Mouse (Mus musculus) right cerebral cortex, postnatal 36 days (tissue): ENCODE data around the gene Kcnip2.
"Not testable (repeated sequence)": the region's sequence is repeated elsewhere in the genome, so short reads cannot be mapped to it uniquely, and the experiment has no call there.

Source experiments
- DNase-seq, 2 experiments: peaks; one replicate each; pipeline ENCODE4 v3.0.0; 2022; ENCODE audit warnings: low spot score in 2 of 2, mixed read lengths in 1 of 2

The Kcnip2 gene

DNA sequence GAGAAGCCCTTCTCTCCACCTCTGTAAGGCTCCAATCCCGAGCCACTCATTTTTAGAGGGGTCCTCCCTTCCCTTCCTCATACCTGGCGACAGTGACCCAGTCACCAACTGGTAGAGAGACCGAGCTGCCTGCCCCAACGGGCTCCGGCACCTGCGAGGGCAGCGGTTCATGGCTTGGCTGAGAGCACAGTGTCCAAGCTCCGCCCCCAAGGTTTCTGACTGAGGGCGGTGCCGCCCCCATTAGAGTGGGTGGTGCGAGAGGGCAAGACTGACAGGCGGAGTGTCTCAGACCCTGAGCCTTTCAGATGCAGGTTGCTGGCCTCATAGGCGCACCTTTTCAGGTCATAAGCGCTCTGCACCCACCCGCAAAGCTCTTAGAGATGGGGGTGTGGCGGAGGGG lies 3.7 kb downstream of the Kcnip2 start:
- no peak for DNase-seq

DNA sequence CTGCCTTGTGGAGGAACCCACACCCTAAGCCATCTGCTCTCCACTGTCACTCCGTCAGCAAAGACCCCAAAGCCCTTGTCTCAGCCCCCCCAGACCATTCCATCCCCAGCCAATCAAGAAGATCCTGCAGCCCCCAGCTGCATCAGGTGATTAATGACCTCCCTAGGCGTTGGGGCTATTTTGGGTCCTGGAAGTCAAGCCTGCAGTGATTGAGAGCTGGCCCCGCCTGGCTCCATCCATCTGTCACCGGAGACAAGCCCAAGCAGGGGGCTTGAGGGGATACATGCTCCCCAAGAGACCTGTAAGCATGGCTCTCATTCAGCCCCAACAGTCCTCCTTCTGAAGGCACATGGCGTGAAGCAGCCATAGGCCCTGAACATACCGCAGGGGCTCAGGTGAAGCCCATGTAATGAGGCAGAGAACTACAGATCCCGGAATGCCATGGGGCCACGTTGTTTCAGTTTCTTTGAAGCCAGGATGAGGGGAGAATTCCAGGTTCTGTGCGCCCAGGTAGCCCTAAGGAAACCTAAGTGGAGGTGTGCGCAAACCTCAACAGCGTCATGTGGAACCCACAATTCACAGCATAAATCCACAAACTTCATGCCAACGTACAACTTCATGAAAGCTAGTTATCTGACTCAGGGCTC lies 4.7 kb downstream of the Kcnip2 start:
- no peak for DNase-seq

DNA sequence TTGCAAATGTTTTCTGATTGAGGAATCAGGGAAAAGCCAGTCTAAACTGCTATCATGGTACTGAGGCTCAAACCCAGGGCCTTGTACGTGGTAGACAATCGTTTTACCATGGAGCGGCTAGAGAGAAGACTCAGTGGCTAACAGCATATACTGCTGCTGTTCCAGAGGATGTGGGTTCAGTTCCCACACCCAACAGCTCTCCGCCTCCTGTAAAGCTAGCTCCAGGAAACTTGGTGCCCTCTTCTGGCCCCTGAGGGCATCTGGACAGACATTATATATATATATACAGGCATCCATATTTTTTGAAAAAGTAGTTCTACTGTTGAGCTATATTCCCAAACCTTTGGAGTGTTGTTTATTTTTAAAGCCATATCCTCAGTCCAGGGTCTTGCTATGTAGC lies 8.1 kb downstream of the Kcnip2 start:
- DNase-seq = no peak

DNA sequence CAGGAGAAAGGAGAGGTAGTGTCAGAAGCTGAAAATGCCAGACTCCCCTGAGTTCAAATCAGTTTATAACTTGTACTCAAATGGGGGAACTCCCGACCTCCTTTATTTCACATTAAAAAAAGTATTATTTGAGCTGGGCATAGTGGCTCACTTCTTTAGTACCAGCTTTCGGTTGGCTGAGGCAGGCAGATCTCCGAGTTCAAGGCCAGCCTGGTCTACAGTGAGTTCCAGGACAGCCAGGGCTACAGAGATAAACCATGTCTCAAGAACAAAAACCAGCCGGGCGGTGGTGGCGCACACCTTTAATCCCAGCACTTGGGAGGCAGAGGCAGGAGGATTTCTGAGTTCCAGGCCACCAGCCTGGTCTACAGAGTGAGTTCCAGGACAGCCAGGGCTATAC lies 10.0 kb downstream of the Kcnip2 start:
- DNase-seq = not testable (repeated sequence)

DNA sequence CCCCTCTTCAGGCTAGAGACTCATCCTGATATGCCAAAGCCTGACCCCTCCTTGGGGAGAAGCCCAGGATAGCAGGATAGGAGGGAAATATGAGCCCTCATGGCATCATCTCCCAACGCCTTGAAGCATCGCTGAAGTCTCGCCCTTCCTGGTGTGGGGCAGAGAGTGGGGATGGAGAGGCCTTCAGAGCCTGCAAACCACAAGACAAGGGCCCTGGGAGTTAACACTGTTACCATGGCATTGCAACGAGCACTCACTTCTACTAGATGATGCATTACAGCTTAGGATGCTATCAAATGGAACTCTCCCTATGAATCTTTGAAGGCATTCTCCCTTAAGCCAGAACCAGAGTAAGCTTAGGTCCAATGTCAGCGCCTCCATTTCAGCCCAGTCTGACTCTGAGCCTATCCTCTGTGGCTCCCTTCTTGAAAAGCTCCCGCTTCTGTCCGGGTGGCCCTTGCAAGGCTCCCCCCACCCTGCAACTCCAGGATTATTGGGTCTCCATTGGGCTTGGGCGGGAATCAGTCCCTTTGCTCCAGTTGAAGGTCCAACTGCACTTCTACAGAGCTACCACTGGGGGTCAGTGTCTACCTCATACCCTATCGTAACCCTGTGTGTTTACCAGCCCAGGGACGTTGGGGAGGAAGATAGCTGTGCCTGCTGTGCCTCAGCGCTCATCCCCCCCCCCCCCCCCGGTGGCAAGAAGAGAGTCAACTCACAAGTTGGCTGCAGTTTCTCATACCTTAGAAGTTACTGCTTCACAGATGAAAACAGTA lies 11.1 kb downstream of the Kcnip2 start:
- DNase-seq = no peak

DNA sequence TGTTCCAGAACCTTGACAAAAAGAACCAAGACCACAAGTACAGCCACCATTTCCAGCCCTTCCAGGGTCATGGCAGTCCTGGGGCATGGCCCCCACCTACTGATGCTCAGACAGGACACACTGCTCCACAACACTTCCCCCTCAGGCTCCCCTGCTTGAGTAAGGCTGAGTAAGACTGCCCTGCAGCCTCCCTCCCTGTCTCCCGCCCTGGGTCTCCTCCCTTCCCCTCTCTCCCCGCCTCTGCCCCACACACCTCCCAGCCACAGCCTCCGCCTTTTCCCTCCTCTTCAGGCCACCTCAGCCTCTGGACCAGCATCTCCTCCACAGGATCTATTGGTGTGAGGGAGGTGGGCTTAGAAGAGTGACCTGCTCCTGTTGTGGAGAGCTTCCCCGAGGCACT lies 12.5 kb downstream of the Kcnip2 start:
- DNase-seq = no peak

DNA sequence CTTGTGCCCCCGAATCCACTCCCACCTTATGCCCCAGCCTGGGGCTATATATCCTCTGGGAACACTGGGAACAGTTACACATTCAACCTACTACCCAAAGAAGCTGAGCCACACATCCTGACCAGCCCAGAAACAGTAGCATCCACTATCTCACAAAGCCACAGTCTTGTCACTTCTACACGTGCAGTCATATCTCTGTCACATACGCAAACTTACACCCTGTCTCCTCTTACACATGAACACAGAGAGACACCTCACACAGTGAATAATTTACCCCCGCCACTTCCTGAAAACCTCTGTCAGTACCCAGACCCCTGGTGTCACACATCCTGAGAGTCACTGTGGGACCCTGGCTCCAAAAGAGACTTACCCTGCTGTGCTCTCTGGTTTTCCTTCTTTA lies 13.2 kb downstream of the Kcnip2 start:
- DNase-seq = no peak

DNA sequence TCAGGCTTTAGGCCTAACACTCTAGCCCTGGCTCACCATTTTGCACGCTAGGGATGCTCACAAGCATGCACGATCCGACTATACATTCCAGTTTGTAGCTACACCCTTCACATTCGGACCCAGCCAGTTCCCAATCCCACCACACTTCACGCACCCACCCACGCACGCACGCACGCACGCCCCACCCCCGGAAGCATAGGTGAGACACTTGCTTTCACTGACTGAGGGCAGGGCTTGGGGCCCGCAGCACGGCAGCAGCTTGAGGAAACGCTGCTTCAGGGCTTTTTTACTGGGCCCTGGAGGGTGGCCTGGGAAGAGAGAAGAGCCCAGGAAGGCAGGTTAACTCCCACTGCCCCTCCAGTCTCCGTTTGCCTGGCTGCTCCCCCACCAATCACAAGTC lies 19.0 kb downstream of the Kcnip2 start:
- DNase-seq = no peak

DNA sequence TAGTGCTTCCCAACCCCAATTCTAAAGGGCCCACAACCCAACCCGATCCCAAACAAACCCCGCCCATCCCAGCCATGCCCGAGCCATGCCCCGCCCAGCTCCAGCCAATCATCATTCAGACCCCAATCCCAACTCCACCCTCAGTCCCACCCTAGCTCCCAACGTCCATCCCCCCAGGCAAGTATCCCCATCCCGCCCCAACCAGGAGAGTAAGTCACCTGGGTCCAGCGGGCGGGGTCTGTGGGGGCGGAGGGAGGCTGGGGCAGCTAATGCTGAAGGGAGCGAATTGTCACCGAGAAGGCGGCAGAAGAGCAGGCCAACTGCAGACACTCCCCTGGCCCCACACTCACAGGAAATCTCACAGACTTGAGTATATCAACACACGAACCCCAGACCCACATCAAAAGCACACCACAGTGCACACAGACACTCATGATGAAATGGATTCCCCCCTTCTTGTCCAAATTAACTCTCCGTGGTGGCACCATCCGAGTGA lies 19.8 kb downstream of the Kcnip2 start:
- DNase-seq = no peak

DNA sequence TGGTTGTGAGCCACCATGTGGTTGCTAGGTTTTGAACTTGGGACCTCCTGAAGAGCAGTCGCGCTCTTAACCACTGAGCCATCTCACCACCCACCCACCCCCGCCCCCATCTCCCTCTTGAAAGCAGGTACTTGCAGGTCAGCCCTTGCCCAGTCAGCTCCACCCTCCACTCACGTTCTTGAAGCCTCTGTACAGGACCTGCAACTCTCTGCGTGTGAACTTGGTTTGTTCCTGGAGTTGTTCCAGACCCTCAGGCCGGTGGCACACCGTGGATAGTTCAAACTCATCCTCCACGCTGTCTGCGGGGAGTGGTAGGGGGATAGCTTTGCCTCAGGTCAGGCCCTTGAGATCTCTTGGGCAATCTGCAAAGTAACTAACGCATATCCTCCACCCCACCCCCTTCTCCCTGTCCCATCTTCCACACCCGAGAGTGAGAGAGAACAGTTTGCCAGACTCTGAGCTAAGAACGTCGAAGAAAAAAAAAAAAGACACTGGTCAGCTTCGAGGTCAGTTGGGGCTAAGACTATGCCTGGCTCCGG lies 20.4 kb downstream of the Kcnip2 start:
- no peak for DNase-seq

DNA sequence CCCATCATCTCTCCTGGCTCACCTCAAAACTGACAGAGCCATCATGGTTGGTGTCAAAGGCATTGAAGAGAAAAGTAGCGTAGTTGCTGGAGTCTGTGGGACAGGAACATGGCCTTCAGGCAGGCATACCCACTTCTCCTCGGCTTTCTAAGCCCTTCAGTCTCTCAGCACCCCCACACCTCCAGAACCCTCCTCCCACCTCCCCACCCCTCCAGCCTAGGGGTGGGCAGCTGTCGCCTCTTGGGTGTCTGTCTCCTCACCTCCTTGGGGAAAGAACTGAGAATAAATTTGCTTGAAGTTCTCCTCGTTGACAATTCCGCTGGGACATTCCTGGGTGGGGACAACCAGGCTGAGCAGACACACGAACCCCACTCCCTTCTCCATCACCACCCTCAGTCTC lies 21.1 kb downstream of the Kcnip2 start:
- no peak for DNase-seq

DNA sequence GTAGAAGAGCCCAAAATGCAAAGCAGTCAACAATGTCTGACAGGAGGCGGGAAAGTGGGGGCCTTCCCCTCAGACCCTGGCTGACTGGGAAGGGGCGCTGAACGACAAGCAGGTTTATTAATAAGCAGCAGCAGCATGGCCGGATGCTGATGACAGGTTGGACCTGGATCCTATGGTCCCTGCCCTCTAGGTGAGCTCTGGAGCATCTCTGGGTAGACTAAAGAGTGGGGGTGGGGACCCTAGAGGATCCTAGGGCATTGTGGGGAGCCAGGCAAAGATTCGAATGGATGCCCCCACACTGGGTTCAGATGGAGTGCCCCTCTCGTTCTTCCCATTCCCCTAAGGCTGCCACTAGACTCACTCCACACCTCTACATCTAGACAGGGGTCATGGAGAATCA lies 23.5 kb downstream of the Kcnip2 start:
- DNase-seq = no peak

DNA sequence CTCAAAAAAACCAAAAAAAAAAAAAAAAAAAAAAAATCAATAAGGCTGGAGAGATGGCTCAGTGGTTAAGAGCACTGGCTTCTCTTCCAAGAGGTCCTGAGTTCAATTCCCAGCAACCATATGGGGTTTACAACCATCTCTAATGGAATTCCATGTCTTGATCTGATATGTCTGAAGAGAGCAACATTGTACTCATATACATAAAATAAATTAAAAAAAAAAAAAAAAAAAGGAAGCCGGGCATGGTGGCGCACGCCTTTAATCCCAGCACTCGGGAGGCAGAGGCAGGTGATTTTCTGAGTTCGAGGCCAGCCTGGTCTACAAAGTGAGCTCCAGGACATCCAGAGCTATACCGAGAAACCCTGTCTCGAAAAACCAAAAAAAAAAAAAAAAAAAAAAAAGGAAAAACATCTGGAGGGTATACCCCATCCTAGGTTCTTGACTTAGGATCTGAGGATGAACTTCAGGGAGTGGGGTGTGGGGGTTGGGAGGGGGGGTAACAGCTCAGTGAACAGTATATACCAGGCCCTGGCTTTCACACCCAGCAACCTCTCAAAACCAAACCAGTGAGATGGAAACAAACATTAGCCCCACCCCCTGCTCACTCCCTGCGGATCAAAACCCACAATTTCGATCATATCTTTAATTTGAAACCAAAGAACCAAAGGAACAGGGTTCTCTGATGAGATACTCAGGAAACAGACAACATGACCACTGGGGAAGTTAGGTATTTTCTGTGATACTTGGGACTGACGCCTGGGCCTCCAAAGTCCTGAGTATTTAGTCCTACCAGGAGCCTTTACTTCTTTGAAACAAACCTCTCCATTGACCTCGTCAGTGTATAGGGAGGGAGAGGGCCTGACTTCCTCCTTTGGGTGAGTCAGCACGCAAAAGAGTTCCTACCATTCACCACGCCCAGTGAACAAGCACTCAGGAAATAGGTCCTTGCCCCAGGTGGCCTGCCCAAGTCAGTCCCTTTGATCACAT lies 25.7 kb downstream of the Kcnip2 start:
- DNase-seq = no peak

DNA sequence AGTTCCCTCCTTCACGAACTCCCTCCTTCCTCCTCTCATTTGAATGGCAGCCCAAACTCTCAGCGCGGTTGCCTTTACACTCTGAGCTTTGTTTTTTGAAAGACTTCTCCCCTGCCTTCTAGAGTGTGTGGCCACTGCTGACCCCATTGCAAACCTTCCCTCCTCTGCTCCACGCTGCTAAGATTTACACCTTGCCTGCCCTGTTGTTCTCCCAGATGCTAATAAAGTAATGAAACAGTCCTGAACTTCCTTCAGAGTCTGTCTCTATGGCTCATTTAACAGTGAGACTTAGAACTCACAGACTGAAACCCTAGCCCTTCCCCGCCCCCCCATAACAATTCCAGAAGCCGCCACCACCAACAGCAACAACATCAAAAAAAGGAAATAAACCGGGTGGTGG lies 26.5 kb downstream of the Kcnip2 start:
- no peak for DNase-seq

DNA sequence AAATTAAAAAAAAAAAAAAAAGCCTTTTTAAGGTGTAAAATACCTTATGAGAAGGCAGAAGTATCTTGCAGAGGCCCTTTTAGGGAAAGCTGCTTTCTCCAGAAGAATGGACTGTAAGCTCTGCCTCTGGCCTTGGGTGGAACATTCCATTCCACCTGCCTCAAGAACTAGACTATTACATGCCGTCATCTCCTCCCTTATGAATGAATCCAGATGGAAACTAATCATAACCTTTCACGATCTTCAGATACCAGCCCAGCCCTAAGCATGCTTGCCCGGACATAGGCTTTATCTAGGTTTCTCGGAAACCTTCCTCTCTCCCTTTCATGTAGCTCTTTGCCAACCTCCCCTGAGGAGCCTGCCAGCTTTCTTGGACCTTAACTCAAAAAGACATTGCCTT lies 27.5 kb downstream of the Kcnip2 start:
- DNase-seq = no peak

DNA sequence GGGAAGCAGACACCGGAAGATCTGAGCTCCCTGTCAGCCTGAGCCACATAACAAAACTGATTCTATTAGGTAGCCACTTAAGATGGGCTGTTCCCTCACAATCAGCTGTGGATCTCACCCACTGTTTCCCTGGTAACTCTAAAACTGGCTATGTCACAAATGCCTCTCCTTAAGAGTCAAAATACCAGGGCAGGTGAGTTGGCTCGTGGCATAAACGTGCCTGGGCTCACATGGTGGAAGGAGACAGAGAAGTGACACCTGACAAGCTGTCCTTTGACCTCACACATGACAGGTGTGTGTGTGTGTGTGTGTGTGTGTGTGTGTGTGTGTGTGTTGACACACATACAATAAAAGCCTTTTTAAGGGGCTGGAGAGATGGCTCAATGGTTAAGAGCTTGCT lies 28.4 kb downstream of the Kcnip2 start:
- no peak for DNase-seq

DNA sequence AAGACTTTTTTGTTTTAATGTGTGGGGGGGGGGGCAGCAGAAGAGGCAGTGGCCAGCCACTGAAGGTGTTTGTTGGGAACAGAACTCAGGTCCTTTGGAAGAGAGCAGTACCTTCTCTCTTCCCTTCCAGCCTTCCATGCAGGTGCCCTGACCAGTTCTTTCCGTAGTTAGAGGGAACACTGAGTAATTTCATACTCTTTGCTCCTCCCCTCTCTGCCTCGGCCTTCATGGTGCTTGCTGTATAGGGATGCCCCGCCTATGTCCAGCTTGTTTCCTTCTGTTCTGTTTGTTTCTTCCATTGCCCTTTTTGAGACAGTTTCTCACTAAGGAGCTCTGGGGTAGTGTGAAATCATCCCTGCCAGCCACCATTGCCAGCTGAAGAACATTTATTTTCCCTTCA lies 30.4 kb downstream of the Kcnip2 start:
- no peak for DNase-seq

DNA sequence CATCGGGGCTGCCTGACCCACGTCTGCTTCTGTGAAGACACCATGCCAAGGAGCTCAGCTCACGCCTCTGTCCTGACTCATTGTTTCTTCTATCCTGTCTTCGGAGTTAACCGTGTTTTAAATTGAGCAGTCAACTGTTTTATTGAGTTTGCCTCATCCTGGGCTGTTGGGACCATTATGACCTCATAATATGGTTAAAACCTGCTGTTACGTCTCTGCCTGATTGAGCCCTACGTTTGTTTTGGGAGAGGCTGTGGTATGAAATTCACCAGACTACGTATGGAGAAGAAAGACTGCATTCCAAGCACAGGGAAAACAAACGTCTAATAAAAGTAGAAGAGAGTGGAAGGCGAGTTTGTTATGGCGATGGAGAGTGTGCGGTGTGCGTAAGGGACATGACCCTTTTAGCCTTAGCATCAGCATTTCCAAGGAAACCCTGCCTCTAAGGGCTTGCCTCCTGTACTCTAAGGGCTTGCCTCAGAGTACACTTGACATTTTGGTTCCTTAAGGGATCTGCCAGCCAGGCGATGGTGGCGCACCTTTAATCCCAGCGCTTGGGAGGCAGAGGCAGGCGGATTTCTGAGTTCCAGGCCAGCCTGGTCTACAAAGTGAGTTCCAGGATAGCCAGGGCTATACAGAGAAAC lies 31.8 kb downstream of the Kcnip2 start:
- DNase-seq = no peak

DNA sequence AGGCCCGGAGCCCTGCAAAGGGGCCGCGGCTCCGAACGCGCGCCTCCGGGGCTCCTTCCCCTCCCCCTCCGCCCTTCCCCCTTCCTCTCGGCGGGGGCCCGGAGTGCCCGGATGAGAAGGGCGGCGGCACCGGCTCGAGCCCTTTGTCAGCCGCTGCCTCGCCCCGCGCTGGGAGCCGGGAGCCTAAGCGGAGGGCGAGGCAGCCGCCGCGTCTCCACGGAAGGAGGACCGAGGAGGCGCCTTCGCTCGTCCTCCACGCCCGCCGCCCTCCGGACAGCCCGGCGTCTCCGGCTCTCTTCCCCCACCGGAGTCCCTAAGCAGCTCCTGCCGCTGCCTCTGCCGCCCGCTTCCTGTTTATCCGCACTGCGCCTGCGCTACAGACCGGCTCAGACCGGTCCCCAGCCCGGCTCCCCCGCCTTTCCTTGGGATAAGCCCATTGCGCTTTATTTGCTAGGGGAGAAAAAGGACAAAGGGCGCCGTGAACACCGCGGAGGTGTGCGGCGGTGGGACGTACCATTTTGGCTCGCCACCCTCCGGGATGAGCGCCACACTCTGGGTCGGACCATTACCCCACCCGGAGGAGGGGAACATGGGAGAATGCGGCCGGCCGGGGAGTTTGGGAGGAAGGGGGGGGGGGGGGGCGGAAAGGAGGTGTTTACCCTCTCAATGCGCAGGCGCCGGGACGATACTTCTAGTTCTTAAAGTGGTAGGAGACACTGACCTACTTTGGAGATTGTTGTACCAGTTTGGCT lies 32.5 kb downstream of the Kcnip2 start, which contains the start of gene Mgea5:
TSS of gene Mgea5 (minus strand) at position 657 of the 752 bp plus-strand sequence.
- DNase-seq = peak; percentile 95 to 96

DNA sequence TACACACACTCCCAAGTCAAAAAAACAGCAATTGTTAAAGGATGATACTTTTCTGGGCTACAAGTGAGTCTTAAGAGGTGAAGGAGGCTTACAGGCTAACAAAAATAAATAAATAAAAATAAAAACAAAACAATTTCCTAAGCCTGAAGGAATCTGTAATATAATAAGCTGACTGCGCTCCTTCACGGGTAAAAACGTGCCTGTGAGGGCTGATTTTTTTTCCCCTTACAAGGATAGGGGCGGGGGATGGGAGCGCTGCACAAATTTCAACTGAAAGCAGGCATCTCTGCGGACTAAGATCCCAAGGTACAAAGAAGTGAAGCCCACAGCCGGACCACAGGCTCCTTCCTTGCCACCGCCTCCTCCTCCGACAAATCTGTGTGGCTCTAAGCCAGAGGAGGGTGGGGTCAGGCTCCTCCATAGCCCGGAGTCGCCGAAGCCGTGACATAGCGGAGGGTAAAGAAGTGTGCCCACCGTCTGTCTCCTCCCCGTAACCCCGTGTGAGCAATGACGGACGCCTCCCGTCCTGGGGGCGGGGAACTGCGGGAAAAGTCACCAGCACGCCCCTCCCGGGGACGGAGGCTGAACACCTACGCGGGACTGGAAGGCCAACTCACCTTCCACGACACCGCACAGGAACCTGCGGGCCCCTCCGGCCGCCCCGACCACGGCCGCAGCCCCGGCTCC lies 33.4 kb downstream of the Kcnip2 start:
- DNase-seq = peak; percentile 24 to 56
